Mouse (Mus musculus) lung, postnatal 14 days (tissue): Measurements from ENCODE around the gene Cdip1.
A peak's percentile ranks its signal among the peaks of the same experiment; 100 is the strongest.
"Not testable (repeated sequence)": the region's sequence is repeated elsewhere in the genome, so short reads cannot be mapped to it uniquely, and the experiment has no call there.

Experiments used
- DNase-seq: peaks from one replicate; pipeline ENCODE4 v3.0.0; 2021

Cdip1 gene

DNA sequence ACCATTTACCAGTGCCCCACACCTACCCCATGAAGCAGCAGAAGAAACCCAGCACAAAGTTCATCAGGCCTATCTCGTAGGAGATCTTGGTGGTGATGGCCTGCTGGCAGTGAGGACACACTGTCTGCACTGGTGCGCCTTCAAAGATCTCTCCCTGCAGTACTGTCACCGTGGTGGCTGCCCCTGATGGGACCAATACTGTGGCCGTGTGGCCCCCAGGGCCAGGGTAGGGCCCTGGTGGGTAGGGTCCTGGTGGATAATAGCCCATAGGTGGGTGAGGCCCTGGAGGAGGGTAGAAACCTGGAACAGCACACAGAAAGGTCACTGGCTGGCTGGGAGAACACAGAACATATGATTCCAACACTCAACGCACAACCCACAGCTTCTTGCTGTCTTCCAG is 21.4 kb downstream of the Cdip1 start:
- DNase-seq, result no peak

DNA sequence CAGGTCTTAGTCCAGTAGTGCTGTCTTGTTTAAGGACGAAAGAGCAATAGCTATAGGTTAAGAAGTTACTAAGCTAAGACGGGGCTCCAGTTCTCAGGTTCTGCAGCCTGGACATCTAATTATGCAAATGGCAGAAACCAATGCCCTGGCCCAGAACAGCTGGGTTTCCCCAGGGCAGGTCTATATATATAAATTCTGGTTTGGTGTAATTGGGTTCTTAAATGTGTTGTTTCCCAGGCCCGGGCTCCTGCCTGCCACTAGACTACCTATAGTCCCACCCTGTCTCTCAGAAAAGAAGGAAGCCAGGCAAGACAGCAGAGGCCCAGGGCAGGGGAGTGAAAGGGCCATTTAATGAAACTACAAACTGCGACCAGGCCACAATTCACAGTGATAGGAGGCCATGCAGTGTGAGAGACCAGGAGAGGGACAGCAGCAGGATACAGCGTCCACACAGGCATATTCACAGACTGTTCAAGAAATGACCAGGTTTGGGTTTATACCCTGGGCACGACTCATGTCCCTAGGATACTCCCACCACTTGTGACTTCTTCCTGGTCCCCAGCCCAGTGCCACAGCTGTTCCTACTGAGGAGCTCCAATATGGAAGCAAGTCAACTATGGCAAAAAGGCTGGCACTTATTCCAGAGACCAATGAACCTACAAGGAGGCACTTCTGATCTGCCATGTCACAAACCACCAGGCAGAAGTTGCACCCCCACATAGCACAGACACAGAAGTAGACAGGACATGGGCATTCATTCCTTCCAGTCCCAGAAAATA is 22.9 kb downstream of the Cdip1 start:
- no peak for DNase-seq

DNA sequence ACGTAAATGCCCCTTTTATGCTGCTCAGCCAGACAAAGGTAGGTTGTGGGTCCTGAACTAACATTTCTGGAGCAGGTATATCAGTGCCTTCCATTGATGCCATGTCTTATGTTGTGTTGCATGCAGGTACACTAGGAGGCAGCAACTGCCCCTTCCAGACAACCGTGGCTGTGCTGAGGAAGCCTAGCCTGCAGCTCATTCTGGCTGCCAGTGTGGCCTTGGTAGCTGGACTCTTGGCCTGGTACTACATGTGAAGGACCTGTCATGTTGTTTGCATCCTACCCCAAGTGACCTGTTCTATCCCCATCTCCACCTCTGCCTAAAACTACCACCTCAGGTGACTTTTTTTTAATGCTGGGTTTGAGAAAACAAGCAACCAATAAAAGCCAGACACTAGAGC is 24.2 kb downstream of the Cdip1 start:
- DNase-seq, result no peak

- peak; percentile 27 for DNase-seq
Measured at GRCm38 (mm10) chr16:4763276-4763675, 26.8 kb downstream of the Cdip1 start.

- DNase-seq, result no peak
Measured at GRCm38 (mm10) chr16:4762437-4762836, 27.7 kb downstream of the Cdip1 start.

GRCm38 (mm10) chr16:4756660-4757335 is 33.3 kb downstream of the Cdip1 start:
- DNase-seq, result not testable (repeated sequence)

DNA sequence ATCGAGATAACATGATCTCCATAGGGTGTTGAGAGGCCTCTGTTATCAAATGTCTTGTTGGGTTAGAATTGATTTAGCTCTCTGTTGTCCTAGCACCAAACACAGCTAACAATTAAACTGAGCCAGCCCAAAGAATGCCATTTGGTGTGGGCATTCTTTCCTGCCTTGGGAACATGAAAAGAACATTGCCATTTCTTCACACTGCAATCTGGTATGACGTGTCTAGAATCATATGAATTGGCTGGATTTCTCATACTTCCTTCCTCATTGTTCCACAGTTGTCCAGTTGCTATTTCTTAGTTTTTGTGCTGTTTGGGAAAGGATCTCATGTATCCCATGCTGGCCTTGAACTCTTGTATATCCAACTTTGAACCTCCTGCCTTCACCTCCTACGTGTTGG is 36.0 kb downstream of the Cdip1 start:
- DNase-seq, result no peak

- DNase-seq, result no peak
Measured at GRCm38 (mm10) chr16:4752155-4752554, 37.9 kb downstream of the Cdip1 start.

DNA sequence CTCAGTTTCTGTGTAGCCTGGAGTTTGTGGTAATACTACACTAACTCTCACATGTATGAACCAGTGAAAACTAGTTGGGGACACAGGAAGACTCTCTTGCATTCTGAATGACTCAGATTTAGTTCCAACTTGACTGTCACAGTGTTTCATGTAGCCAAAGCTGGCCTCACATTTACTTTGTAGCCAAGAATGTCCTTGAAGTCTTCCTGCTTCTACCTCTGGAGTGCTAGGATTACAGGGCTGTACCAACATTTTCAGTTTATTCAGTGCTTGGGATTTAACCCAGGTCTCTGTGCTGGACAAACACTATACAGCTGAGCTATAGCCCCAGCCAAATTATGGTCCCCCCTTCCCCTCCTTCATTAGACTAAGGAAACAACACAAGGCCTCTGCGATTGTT is 47.9 kb downstream of the Cdip1 start:
- no peak for DNase-seq

GRCm38 (mm10) chr16:4739994-4740393 is 50.1 kb downstream of the Cdip1 start:
- DNase-seq, result no peak

DNA sequence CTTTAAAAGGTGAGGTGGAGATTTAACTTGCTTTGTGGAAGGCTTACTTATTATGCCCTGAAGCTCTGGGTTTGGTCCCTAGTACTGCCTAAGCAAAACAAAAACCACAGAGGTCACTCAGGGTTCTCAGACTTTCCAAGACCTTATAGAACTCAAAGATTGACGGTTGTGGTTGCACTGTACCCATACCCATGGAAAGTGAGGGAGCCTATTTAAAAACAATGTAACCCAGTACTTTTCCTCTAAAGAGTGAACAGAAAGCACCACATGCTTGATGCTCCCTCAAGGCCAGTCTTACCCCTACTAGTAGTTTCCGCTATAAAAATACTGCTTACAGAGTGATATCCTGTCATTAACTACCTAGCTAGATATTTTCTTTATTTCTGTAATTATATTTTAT is 53.8 kb downstream of the Cdip1 start:
- no peak for DNase-seq

DNA sequence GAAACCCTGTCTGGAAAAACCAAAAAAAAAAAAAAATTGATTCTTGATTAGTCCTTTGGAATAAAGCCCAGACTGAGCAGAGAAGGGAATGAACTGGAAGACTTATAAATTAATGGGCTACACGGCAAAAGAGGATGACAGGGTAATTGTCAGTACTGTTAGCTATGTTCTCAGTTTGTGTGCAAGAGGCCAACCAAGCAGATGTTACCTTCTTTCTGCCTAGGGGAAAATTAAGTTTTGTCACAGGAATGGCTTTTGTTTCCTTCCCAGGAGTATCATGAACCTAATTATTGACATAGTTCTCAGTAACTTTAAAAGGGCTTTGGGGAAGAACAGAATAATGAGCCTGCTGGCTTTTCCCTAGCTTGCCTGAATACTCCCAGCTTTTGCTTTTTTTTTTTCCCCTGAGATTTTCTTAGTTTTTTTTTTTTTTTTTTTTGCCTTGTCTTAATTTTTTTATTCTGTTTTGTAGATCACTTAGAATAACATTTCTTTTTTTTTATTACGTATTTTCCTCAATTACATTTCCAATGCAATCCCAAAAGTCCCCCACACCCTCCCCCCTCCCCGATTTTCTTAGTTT is 59.2 kb downstream of the Cdip1 start:
- DNase-seq, result no peak

GRCm38 (mm10) chr16:4727963-4728362 is 62.1 kb downstream of the Cdip1 start:
- no peak for DNase-seq

DNA sequence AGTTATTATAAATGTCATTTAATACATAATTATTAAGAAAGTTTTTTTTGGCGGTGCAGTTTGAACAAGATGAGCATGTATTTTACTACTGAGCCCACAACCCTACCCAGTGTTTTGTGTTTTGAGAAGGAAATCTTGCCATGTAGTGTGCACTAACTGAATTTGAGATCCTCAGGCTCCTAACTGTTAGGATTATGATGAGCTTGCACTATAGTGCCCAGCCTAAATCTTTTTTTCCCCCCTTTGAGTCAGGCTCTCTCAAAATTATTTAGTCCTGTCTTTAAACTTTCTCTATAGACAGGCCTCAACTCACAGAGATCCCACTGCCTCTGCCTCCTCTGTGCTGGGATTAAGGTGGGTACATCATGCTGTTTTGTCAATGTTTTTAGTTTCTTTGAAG is 62.6 kb downstream of the Cdip1 start:
- no peak for DNase-seq

- no peak for DNase-seq
Measured at GRCm38 (mm10) chr16:4726528-4727128, 63.5 kb downstream of the Cdip1 start.

DNA sequence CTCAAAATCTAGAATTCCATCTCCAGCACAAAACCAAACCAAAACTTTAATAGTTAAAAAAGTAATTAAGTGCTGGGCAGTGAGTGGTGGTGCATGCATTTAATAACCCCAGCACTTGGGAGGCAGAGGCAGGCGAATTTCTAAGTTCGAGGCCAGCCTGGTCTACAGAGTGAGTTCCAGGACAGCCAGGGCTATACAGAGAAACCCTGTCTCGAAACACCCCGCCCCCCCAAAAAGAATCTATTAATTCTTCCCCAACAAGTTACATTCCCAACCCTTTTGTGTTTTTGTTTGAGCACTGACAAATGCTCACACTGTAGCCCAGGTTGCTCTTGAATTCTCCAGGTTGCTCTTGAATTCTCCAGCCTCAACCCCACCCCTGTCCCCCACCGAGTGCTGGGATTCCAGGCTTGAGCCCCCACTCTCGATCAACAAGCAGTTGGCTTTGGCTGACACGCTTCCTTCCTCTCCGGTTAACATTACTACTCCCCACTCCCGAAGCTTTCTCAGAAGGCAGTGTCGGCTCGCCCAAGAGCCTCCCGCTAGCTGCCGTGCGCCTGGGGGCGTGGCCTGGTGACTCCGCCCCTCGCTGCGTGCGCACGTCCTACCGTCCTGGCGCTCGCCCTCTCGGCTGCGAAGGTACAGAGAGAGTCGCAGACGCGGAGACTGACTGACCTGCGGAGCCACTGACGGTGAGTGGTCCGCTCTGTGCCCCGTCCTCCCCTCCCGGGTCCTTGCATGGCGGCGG is 64.1 kb downstream of the Cdip1 start, which contains the start of gene Hmox2:
TSS of gene Hmox2 (plus strand) at position 582 of the 748 bp plus-strand sequence.
- peak; percentile 97 for DNase-seq

DNA sequence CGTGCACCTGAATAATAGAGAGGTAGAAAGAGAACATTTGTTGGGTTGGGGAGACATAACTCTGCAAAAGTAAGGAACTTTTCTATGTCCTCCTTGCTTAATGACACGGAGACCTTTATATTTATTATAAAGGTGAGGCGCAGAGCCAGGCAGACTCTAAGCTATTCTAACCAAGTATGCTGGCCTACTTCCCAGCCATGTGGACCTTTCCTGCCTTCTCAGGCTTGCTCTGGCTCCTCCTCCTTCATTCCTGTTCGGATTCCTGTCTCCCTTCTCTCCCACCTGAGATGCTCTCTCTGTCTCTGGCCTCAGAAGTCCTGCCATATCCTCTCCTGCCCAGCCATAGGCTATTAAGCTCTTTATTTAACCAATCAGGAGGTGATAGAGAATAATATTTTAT is 64.8 kb downstream of the Cdip1 start:
- DNase-seq, result no peak

- no peak for DNase-seq
Measured at GRCm38 (mm10) chr16:4722915-4723209, 67.2 kb downstream of the Cdip1 start.

DNA sequence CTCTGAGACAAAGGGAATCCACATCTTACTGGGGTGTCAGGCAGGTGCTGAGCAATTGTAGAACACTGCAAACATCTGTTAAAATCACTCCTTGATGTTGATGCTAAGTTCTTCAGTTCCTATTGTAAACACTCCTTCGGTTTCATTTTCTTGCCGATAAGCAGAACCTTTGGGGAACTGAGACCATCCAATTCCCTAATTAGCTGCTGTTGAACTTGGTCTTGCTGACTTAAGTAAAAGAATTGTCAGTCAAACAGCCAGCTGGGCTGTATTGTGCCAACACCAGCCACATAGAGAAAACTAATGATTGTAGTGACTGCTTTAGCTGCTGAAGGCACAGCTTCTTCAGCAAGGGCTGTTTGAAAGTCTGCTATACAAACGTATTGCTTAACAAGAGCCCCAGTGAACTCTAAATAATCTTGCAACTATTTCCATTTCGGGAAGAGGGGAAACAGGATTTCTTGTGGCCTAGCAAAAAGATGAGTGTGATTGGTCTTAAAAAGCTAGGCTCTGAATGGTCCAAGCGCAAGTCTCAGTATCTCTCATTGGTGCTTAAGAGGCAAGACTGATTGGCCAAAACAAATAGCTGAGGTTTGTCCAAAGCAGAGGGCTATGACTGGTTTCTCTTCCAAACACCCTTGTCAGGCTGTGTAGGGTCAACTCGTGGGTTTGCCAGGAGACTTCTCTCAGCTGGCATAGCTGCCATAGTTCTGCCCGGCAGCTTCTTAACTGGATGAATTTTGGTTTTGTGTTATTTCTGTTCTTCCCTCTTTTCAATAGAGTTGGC is 67.8 kb downstream of the Cdip1 start:
- DNase-seq, result no peak

GRCm38 (mm10) chr16:4718753-4719518 is 71.2 kb downstream of the Cdip1 start, which contains the start of gene Nmral1:
TSS of gene Nmral1 (minus strand) at chr16:4719356.
- peak; percentile 56 for DNase-seq

DNA sequence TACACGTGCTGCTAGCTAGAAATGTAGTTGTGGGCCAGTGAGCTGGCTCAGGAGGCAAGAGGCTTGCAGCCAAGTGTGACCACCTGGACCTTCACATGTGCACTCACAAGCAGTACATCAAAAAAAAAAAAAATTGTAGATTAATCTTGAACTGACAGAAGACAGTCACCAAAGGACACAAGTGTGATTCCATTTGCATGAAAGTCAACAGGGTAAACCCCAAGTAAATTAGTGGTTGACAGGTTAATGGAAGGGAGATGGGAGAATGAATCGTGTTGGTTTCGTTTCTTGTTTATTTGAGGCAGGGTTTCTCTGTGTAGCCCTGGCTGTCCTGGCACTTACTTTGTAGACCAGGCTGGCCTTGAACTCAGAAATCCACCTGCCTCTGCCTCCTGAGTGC is 72.2 kb downstream of the Cdip1 start:
- no peak for DNase-seq
